Mouse (Mus musculus) layer of hippocampus, adult 2 months (tissue): ENCODE measurements around the gene Filip1. TPM values are rescaled to one million over a fixed set of nuclear protein-coding genes. Genes with fewer than 3 reads are reported as not detected.
A peak's percentile ranks its signal among the peaks of the same experiment; 100 is the strongest.

Experiments used
- DNase-seq, 2 experiments: peaks; one replicate each; pipeline ENCODE4 v3.0.0; 2022; ENCODE audit warnings: low spot score in 2 of 2
- H3K27ac ChIP-seq: fragments of 200-600 bp; 2 replicates; pipeline ENCODE4 v1.8.1; 2022
- H3K4me3 ChIP-seq: fragments of 200-600 bp; 2 replicates; pipeline ENCODE4 v1.8.1; 2022; ENCODE audit warnings: mild to moderate bottlenecking
- CTCF ChIP-seq: fragments of 200-600 bp; conservative IDR thresholded peaks from 2 replicates; pipeline ENCODE4 v1.8.1; 2022; ENCODE audit warnings: antibody characterized with exemption, mild to moderate bottlenecking, moderate library complexity
- total RNA-seq, 2 experiments: library from RNA; stranded (reverse); gene quantifications; 2 replicates each; pipeline ENCODE4 v1.2.3; 2021

The Filip1 gene
- total RNA-seq, 2 experiments from 2014 or later = 11.7 to 13.9 TPM

GRCm38 (mm10) chr9:79784439-79784838 lies 228.2 kb downstream of the Filip1 start:
- DNase-seq = no peak
- Histone ChIP-seq H3K4me3 (no peak overlapping the region), H3K27ac (no peak overlapping the region)
- TF ChIP-seq CTCF = no peak

- no peak overlapping the region for H3K27ac ChIP-seq
- no peak for DNase-seq
- H3K4me3 ChIP-seq = no peak overlapping the region
- peak; percentile 70 for TF ChIP-seq CTCF
These were observed 233.3 kb downstream of the Filip1 start for GRCm38 (mm10) chr9:79779354-79779753.

- no peak for DNase-seq
- Histone ChIP-seq H3K4me3 (no peak overlapping the region), H3K27ac (no peak overlapping the region)
- TF ChIP-seq CTCF = no peak
These were observed 245.6 kb downstream of the Filip1 start for GRCm38 (mm10) chr9:79766991-79767545.

GRCm38 (mm10) chr9:79765329-79765728 lies 247.3 kb downstream of the Filip1 start:
- H3K27ac ChIP-seq = no peak overlapping the region
- DNase-seq = no peak
- no peak overlapping the region for H3K4me3 ChIP-seq
- no peak for TF ChIP-seq CTCF

Other genes with a start within 250 kb of the Filip1 start
- gene Tmem30a, start 219.3 kb downstream of the Filip1 start, total RNA-seq = 100 to 1,000 TPM; 235 to 247 TPM
- 100 to 1,000 TPM in 1 of 2 experiments, 10 to 100 TPM in 1; 97.4 to 119 TPM for gene Senp6, start 54.1 kb upstream of the Filip1 start, total RNA-seq
- gene Myo6, start 152.2 kb upstream of the Filip1 start, total RNA-seq = 10 to 100 TPM; 82.0 to 83.8 TPM